Mouse (Mus musculus) forebrain, embryonic 12.5 days (tissue): ENCODE measurements at regions not wholly inside any gene's neighbourhood (a gene's known extent, or its start where the extent isn't known, plus 50 kb on each side); places are given as distances from the start of the nearest gene placed in this dataset.
A peak's percentile ranks its signal among the peaks of the same experiment; 100 is the strongest.
"Not testable (repeated sequence)": the region's sequence is repeated elsewhere in the genome, so short reads cannot be mapped to it uniquely, and the experiment has no call there.

Source experiments
- ATAC-seq: fragments of 200-750 bp; cut with Nextera tagmentation; 2 replicates; pipeline ENCODE4 v1.8.0; 2017; ENCODE audit warnings: moderate TSS enrichment; ENCODE audit not compliant: low FRiP score
- H3K27ac ChIP-seq: fragments of 300-500 bp; sonication (generic); 2 replicates; pipeline ENCODE4 v1.5.1; 2016; ENCODE audit warnings: mild to moderate bottlenecking
- H3K27me3 ChIP-seq: fragments of 300-500 bp; sonication (generic); 2 replicates; pipeline ENCODE4 v1.6.1; 2016; ENCODE audit warnings: mild to moderate bottlenecking
- H3K36me3 ChIP-seq: fragments of 300-500 bp; sonication (generic); replicated peaks from 2 replicates; pipeline ENCODE4 v1.6.1; 2016; ENCODE audit warnings: mild to moderate bottlenecking
- H3K4me1 ChIP-seq: fragments of 300-500 bp; sonication (generic); 2 replicates; pipeline ENCODE4 v1.6.1; 2016
- H3K4me2 ChIP-seq: fragments of 300-500 bp; sonication (generic); 2 replicates; pipeline ENCODE4 v1.6.1; 2016; ENCODE audit warnings: mild to moderate bottlenecking, moderate library complexity
- H3K4me3 ChIP-seq: fragments of 300-500 bp; sonication (generic); replicated peaks from 2 replicates; pipeline ENCODE4 v1.5.1; 2016; ENCODE audit warnings: mild to moderate bottlenecking
- H3K9ac ChIP-seq: fragments of 300-500 bp; sonication (generic); 2 replicates; pipeline ENCODE4 v1.6.1; 2016; ENCODE audit warnings: mild to moderate bottlenecking
- H3K9me3 ChIP-seq: fragments of 300-500 bp; sonication (generic); 2 replicates; pipeline ENCODE4 v1.6.1; 2016
- WGBS: fragments of 180-500 bp; shearing (Covaris S2); methylation state at CpG from one replicate; pipeline ENCODE4 v1.1.7; 2016; 5-methylcytosine and 5-hydroxymethylcytosine counted together

- no peak for ATAC-seq
- peaks cover 38% of the 10 kb centered on the region for H3K4me1 ChIP-seq
- H3K36me3 ChIP-seq: no peaks in the 10 kb centered on the region
- no peak overlapping the region for H3K4me3 ChIP-seq
- H3K4me2 ChIP-seq: no peak overlapping the region
- no peak overlapping the region for H3K9ac ChIP-seq
- peaks cover 2% of the 10 kb centered on the region; the same call in 1 of the 2 replicates for H3K27me3 ChIP-seq
- 71% methylated on average over 8 of the region's 8 CpGs for WGBS
- no peaks in the 10 kb centered on the region for H3K9me3 ChIP-seq
- no peak overlapping the region for H3K27ac ChIP-seq
Observed at GRCm38 (mm10) chr12:29050516-29051251, 299.1 kb downstream of the Eipr1 start.

- ATAC-seq: peak; percentile 39; the same call in 1 of the 2 replicates
Observed at GRCm38 (mm10) chr12:29054367-29054766, 302.8 kb downstream of the Eipr1 start.

GRCm38 (mm10) chr12:29062025-29062637, 310.5 kb downstream of the Eipr1 start:
- Histone ChIP-seq H3K4me3 (no peak overlapping the region), H3K36me3 (no peaks in the 10 kb centered on the region), H3K27ac (no peak overlapping the region), H3K4me1 (peaks cover 10% of the 10 kb centered on the region; the same call in 1 of the 2 replicates), H3K9me3 (no peaks in the 10 kb centered on the region), H3K9ac (no peak overlapping the region), H3K27me3 (no peaks in the 10 kb centered on the region; the same call in 1 of the 2 replicates), H3K4me2 (no peak overlapping the region)
- no peak for ATAC-seq
- WGBS: 66% methylated on average over 14 of the region's 14 CpGs

More at GRCm38 (mm10) chr12:29054367-29054766, 302.8 kb downstream of the Eipr1 start:
- no peaks in the 10 kb centered on the region; the same call in 1 of the 2 replicates for H3K27me3 ChIP-seq
- peaks cover 25% of the 10 kb centered on the region for H3K4me1 ChIP-seq
- H3K27ac ChIP-seq: no peak overlapping the region
- no peaks in the 10 kb centered on the region for H3K9me3 ChIP-seq
- no peak overlapping the region for H3K4me2 ChIP-seq
- 59% methylated on average over 7 of the region's 7 CpGs for WGBS
- H3K36me3 ChIP-seq: no peaks in the 10 kb centered on the region
- H3K9ac ChIP-seq: no peak overlapping the region
- H3K4me3 ChIP-seq: no peak overlapping the region

GRCm38 (mm10) chr12:29062801-29063200, 311.2 kb downstream of the Eipr1 start:
- Histone ChIP-seq H3K4me1 (peaks cover 10% of the 10 kb centered on the region; the same call in 1 of the 2 replicates), H3K4me3 (no peak overlapping the region), H3K27ac (no peak overlapping the region), H3K27me3 (no peaks in the 10 kb centered on the region), H3K4me2 (no peak overlapping the region), H3K9ac (no peak overlapping the region), H3K9me3 (no peaks in the 10 kb centered on the region), H3K36me3 (no peaks in the 10 kb centered on the region)
- ATAC-seq: no peak
- WGBS: 88% methylated on average over 3 of the region's 3 CpGs

GRCm38 (mm10) chr12:29068180-29068579, 316.6 kb downstream of the Eipr1 start:
- Histone ChIP-seq H3K36me3 (no peaks in the 10 kb centered on the region), H3K9ac (no peak overlapping the region), H3K9me3 (no peaks in the 10 kb centered on the region), H3K4me2 (no peak overlapping the region), H3K27ac (no peak overlapping the region), H3K4me1 (0 out of 2 replicates have a peak, but pooled peaks cover 3% of the 10 kb centered on the region), H3K4me3 (no peak overlapping the region), H3K27me3 (no peaks in the 10 kb centered on the region)
- ATAC-seq: 0 out of 2 replicates have a peak, but pooled peaks have one; percentile 39
- WGBS: 25% methylated on average over 5 of the region's 5 CpGs

GRCm38 (mm10) chr12:29075096-29075852, 323.7 kb downstream of the Eipr1 start:
- 71% methylated on average over 10 of the region's 10 CpGs for WGBS

GRCm38 (mm10) chr12:29076606-29077005, 325.0 kb downstream of the Eipr1 start:
- Histone ChIP-seq H3K4me1 (peaks cover 6% of the 10 kb centered on the region; the same call in 1 of the 2 replicates), H3K9me3 (no peaks in the 10 kb centered on the region), H3K27ac (no peak overlapping the region), H3K27me3 (no peaks in the 10 kb centered on the region), H3K9ac (no peak overlapping the region), H3K4me2 (no peak overlapping the region), H3K36me3 (no peaks in the 10 kb centered on the region), H3K4me3 (no peak overlapping the region)
- ATAC-seq: no peak
- 38% methylated on average over 1 of the region's 1 CpGs for WGBS

More at GRCm38 (mm10) chr12:29075096-29075852, 323.7 kb downstream of the Eipr1 start:
- H3K4me2 ChIP-seq: no peak overlapping the region
- no peaks in the 10 kb centered on the region for H3K27me3 ChIP-seq
- ATAC-seq: no peak
- no peak overlapping the region for H3K27ac ChIP-seq
- no peaks in the 10 kb centered on the region for H3K9me3 ChIP-seq
- peaks cover 6% of the 10 kb centered on the region; the same call in 1 of the 2 replicates for H3K4me1 ChIP-seq
- H3K9ac ChIP-seq: no peak overlapping the region
- H3K36me3 ChIP-seq: no peaks in the 10 kb centered on the region
- H3K4me3 ChIP-seq: no peak overlapping the region

- Histone ChIP-seq H3K9ac (no peak overlapping the region), H3K4me3 (no peak overlapping the region), H3K27me3 (no peaks in the 10 kb centered on the region), H3K27ac (no peak overlapping the region), H3K9me3 (no peaks in the 10 kb centered on the region), H3K36me3 (no peaks in the 10 kb centered on the region), H3K4me2 (no peak overlapping the region), H3K4me1 (peaks cover 22% of the 10 kb centered on the region)
- ATAC-seq: no peak
- 87% methylated on average over 1 of the region's 1 CpGs for WGBS
Observed at GRCm38 (mm10) chr12:29079011-29079410, 327.4 kb downstream of the Eipr1 start.

- Histone ChIP-seq H3K9ac (no peak overlapping the region), H3K27ac (0 out of 2 replicates have a peak overlapping the region, but pooled peaks have one; percentile 5), H3K4me1 (peaks cover 17% of the 10 kb centered on the region), H3K9me3 (no peaks in the 10 kb centered on the region), H3K27me3 (no peaks in the 10 kb centered on the region), H3K4me3 (no peak overlapping the region), H3K36me3 (no peaks in the 10 kb centered on the region), H3K4me2 (no peak overlapping the region)
- WGBS: 77% methylated on average over 13 of the region's 13 CpGs
- 0 out of 2 replicates have a peak, but pooled peaks have one; percentile 20 for ATAC-seq
Observed at GRCm38 (mm10) chr12:29083426-29084221, 332.0 kb downstream of the Eipr1 start.

- 55% methylated on average over 2 of the region's 2 CpGs for WGBS
- peaks cover 11% of the 10 kb centered on the region; the same call in 1 of the 2 replicates for H3K27me3 ChIP-seq
- not testable (repeated sequence) for H3K9ac ChIP-seq, ATAC-seq, H3K36me3 ChIP-seq, H3K27ac ChIP-seq, H3K9me3 ChIP-seq, H3K4me2 ChIP-seq, H3K4me3 ChIP-seq
- peaks cover 32% of the 10 kb centered on the region for H3K4me1 ChIP-seq
Observed at GRCm38 (mm10) chr12:29087245-29087644, 335.6 kb downstream of the Eipr1 start.

- H3K36me3 ChIP-seq: no peaks in the 10 kb centered on the region
- peaks cover 17% of the 10 kb centered on the region; the same call in 1 of the 2 replicates for H3K4me1 ChIP-seq
- 63% methylated on average over 3 of the region's 3 CpGs for WGBS
- H3K27me3 ChIP-seq: peaks cover 34% of the 10 kb centered on the region
- no peaks in the 10 kb centered on the region for H3K9me3 ChIP-seq
- no peak overlapping the region for H3K9ac ChIP-seq
- no peak overlapping the region for H3K4me2 ChIP-seq
- no peak overlapping the region for H3K4me3 ChIP-seq
- ATAC-seq: no peak
- peak overlapping the region; percentile 42; the same call in 1 of the 2 replicates for H3K27ac ChIP-seq
Observed at GRCm38 (mm10) chr12:29089634-29090033, 338.0 kb downstream of the Eipr1 start.
